Mouse (Mus musculus): Measurements from ENCODE around the gene Slc51b. TPM values are rescaled to one million over a fixed set of nuclear protein-coding genes. Genes with fewer than 3 reads are reported as not detected.

Gene Slc51b
- polyA plus RNA-seq, 1 experiment from 2014 or later: not detected

DNA sequence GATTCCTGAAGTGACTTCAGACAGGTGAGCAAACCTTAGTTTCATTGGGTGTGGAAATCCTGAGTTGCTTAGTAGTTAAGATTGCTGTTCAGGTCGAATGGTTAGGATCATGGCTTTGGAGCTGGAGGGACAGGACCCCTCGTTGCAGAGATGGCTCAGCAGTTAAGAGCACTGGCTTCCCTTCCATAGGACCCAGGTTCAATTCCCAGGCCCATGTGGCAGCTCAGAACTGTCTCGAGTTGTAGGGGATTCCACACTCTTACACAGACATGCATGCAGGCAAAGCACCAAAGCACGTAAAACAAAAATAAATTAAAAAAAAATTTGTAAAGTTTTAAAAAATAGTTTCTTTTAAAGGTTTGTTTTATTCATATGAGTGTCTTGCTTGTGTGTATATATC is 12.5 kb upstream of the Slc51b start:
- H3K9ac ChIP-seq: no peak overlapping the region; the same call in 1 of the 2 replicates
- H3K4me3 ChIP-seq (replicated peaks): no peak overlapping the region
- no peak for ATAC-seq (ENCODE audit: insufficient read depth)
- H3K27me3 ChIP-seq: no peaks in the 10 kb centered on the region
- H3K27ac ChIP-seq (replicated peaks): no peak overlapping the region
- 61% methylated on average over 4 of the region's 4 CpGs for WGBS (ENCODE audit: insufficient replicate concordance)
- H3K36me3 ChIP-seq (replicated peaks): no peaks in the 10 kb centered on the region
- no peaks in the 10 kb centered on the region for H3K9me3 ChIP-seq (replicated peaks)
- no peak overlapping the region for H3K4me2 ChIP-seq
- peaks cover 19% of the 10 kb centered on the region for H3K4me1 ChIP-seq (replicated peaks)

DNA sequence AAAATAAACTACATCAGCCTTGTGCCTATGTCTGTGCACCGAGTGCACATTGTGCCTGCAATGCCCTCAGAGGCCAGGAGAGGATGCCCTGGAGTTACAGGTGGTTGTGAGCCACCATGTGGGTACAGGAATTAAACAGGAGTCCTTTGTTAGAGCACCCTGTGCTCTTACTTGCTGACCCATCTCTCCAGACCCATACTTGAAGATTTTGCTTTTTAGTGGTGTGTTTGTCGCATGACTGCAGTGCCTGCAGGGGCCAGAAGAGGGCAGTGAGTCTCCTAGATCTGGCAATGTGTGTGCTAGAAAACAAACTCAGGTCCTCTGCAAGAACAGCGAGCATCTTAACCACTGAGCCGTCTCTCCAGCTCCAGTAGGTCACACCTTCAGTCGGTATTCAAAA is 11.4 kb upstream of the Slc51b start:
- 38% methylated on average over 5 of the region's 5 CpGs for WGBS (ENCODE audit: insufficient replicate concordance)
- no peaks in the 10 kb centered on the region for H3K9me3 ChIP-seq (replicated peaks)
- ATAC-seq (ENCODE audit: insufficient read depth): no peak

DNA sequence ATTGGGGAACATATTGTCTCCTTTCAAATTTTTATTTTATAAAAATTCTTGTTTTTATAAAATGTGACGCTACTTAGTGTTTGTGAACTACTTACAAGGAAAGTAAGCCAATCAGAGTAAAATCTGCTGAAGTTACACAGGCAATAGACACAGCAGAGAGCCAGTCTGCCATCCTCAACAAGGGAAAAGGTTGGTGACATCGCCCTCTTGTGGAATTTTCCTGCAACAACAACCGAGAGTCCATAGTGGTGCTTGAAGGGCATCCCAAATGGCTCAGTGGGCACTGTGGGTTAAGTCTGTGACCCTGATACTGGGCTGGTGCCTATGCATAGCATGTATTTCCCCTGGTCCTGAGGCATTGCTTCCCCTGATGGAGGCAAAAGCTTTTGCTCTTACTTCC is 9.5 kb upstream of the Slc51b start:
- Histone ChIP-seq H3K27me3 (no peaks in the 10 kb centered on the region), H3K4me3 (replicated peaks) (no peak overlapping the region), H3K9me3 (replicated peaks) (no peaks in the 10 kb centered on the region), H3K4me2 (no peak overlapping the region), H3K36me3 (replicated peaks) (no peaks in the 10 kb centered on the region), H3K9ac (no peak overlapping the region), H3K27ac (replicated peaks) (no peak overlapping the region), H3K4me1 (replicated peaks) (peaks cover 19% of the 10 kb centered on the region)
- ATAC-seq (ENCODE audit: insufficient read depth): no peak
- under 1% methylated on average over 3 of the region's 3 CpGs for WGBS (ENCODE audit: insufficient replicate concordance)

More for the DNA sequence above, 11.4 kb upstream of the Slc51b start:
- Histone ChIP-seq H3K9ac (no peak overlapping the region), H3K4me2 (no peak overlapping the region), H3K4me1 (replicated peaks) (peaks cover 19% of the 10 kb centered on the region), H3K27ac (replicated peaks) (no peak overlapping the region), H3K36me3 (replicated peaks) (no peaks in the 10 kb centered on the region), H3K4me3 (replicated peaks) (no peak overlapping the region), H3K27me3 (no peaks in the 10 kb centered on the region)

DNA sequence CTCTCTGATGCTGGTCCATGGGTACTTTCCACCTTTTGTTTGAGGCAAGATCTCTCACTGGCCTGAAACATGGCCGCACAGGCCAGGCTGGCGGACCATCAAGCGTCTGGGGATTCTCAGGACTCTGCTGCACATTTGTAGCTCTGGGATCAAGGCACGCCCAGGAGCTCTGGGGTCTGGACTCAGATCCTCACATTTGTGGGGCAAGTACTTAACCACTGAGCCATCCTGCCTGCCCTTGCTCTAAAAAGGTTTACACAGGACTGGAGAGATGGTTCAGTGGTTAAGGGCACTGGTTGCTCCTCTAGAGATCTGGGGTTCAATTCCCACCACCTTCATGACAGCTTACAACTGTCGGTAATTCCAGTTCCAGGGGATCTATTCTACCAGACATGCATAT is 8.2 kb upstream of the Slc51b start:
- Histone ChIP-seq H3K9me3 (replicated peaks) (no peaks in the 10 kb centered on the region), H3K36me3 (replicated peaks) (no peaks in the 10 kb centered on the region), H3K4me1 (replicated peaks) (peaks cover 11% of the 10 kb centered on the region; the same call in 1 of the 2 replicates), H3K9ac (no peak overlapping the region), H3K27ac (replicated peaks) (no peak overlapping the region), H3K27me3 (no peaks in the 10 kb centered on the region), H3K4me2 (no peak overlapping the region), H3K4me3 (replicated peaks) (no peak overlapping the region)
- WGBS (ENCODE audit: insufficient replicate concordance): 85% methylated on average over 5 of the region's 5 CpGs
- ATAC-seq (ENCODE audit: insufficient read depth): no peak

DNA sequence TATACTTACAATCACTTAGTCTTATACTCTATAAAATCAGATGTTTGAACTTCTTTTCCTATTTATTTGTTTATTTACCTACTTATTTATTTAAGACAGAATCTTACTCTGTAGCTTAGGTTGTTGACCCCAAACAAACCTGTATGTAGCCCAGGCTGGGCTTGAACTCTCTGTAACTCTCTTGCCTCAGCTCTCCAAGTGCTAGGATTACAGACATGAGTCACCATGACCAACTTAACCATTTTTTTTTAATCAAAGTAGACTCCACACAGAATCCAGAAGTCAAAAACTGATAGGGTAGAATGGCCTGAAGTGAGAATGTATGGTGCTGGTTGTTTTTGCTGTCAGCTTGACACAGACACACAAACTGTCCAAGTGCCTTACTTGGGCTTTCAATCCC is 7.6 kb upstream of the Slc51b start:
- H3K9ac ChIP-seq: no peak overlapping the region
- no peaks in the 10 kb centered on the region for H3K27me3 ChIP-seq
- H3K4me3 ChIP-seq (replicated peaks): no peak overlapping the region
- H3K4me1 ChIP-seq (replicated peaks): peaks cover 8% of the 10 kb centered on the region; the same call in 1 of the 2 replicates
- no peaks in the 10 kb centered on the region for H3K36me3 ChIP-seq (replicated peaks)
- ATAC-seq (ENCODE audit: insufficient read depth): no peak
- H3K27ac ChIP-seq (replicated peaks): no peak overlapping the region
- H3K4me2 ChIP-seq: no peak overlapping the region
- H3K9me3 ChIP-seq (replicated peaks): no peaks in the 10 kb centered on the region

DNA sequence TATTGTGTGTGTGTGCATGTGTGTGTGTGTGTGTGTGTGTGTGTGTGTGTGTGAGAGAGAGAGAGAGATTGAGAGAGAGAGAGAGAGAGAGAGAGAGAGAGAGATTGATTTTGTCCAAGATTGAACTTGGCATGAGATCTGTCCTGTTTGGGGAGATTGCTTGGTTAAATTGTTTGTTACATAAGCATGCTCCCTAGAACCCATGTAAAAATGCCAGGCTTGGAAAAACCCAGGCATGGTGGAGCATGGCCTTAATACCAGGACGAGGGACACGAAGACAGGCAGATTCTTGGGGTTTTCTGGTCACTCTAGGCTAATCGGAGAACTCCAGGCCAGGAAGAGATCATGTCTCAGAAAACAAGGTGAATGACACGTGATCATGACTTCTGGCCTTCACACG is 5.2 kb upstream of the Slc51b start:
- 65% methylated on average over 5 of the region's 5 CpGs for WGBS (ENCODE audit: insufficient replicate concordance)

DNA sequence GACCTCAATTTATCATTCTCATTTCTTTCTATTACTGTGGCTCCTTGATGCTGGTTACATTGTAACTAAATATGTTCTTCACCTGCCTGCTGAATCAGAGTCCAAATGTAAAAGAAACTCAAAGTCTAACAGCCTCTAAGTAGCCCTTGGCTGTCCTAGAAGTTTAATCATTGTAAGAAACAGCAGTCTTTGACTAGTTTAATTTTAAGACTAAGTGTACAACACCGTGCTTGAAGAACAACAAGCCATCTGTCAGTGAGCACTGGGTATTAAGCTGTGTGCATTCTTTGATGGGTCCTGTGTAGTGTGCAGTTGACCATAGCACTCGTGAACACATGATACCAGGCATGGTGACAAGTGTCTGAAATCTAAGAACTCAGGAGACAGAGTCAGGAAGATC is 4.8 kb upstream of the Slc51b start:
- WGBS (ENCODE audit: insufficient replicate concordance): 46% methylated on average over 2 of the region's 2 CpGs
- H3K36me3 ChIP-seq (replicated peaks): no peaks in the 10 kb centered on the region
- no peak for ATAC-seq (ENCODE audit: insufficient read depth)
- no peak overlapping the region for H3K4me3 ChIP-seq (replicated peaks)
- H3K4me1 ChIP-seq (replicated peaks): no peaks in the 10 kb centered on the region
- no peak overlapping the region for H3K9ac ChIP-seq
- no peak overlapping the region for H3K27ac ChIP-seq (replicated peaks)
- no peaks in the 10 kb centered on the region for H3K9me3 ChIP-seq (replicated peaks)
- no peaks in the 10 kb centered on the region for H3K27me3 ChIP-seq
- H3K4me2 ChIP-seq: no peak overlapping the region

More for the DNA sequence above, 5.2 kb upstream of the Slc51b start:
- Histone ChIP-seq H3K9me3 (replicated peaks) (no peaks in the 10 kb centered on the region), H3K27ac (replicated peaks) (no peak overlapping the region), H3K27me3 (no peaks in the 10 kb centered on the region), H3K4me1 (replicated peaks) (no peaks in the 10 kb centered on the region), H3K36me3 (replicated peaks) (no peaks in the 10 kb centered on the region), H3K4me2 (no peak overlapping the region), H3K9ac (no peak overlapping the region), H3K4me3 (replicated peaks) (no peak overlapping the region)
- ATAC-seq (ENCODE audit: insufficient read depth): no peak

DNA sequence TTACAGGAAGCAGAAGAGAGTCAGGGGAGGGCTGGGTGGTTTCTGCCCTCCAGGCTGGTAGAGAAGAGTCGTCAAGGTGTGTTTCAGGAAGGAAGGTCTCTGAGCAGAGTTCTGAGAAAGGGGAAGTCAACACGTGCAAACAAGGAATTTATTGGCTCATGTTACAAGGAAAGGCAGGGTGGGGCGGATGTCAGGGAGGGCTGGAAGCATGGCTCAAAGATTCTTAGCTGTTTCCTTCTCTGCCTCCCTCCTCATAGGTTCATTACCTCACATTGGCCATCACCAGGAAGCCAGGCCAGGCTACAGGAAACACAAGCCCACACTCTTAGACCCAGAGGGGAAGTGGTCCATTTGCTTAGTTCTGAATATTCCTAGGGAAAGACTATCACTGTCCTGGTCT is 1.6 kb upstream of the Slc51b start:
- 9% methylated on average over 3 of the region's 3 CpGs for WGBS (ENCODE audit: insufficient replicate concordance)
- H3K9ac ChIP-seq: no peak overlapping the region
- H3K4me2 ChIP-seq: no peak overlapping the region
- no peak overlapping the region for H3K27ac ChIP-seq (replicated peaks)
- no peak overlapping the region for H3K4me3 ChIP-seq (replicated peaks)
- no peaks in the 10 kb centered on the region for H3K27me3 ChIP-seq
- no peak for ATAC-seq (ENCODE audit: insufficient read depth)
- no peaks in the 10 kb centered on the region for H3K36me3 ChIP-seq (replicated peaks)
- no peaks in the 10 kb centered on the region for H3K4me1 ChIP-seq (replicated peaks)
- no peaks in the 10 kb centered on the region for H3K9me3 ChIP-seq (replicated peaks)

DNA sequence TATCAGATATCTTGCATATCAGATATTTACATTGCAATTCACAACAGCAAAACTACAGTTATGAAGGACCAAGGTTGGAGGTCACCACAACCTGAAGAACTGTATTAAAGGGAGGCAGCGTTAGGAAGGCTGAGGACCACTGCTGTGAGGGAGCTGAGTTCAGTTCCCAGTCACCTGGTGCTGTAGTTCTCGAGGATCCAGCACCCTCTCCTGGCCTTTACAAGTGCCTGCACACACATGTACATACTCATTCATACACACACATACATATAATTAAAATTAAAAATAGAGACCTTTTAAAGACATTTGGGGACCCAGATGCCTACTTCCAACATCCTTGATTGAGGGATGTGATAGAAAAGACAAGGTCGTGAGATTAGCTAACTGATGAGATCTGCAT is 3.1 kb downstream of the Slc51b start:
- Histone ChIP-seq H3K9ac (no peak overlapping the region), H3K4me1 (replicated peaks) (no peaks in the 10 kb centered on the region), H3K9me3 (replicated peaks) (no peaks in the 10 kb centered on the region), H3K4me2 (no peak overlapping the region), H3K36me3 (replicated peaks) (no peaks in the 10 kb centered on the region), H3K4me3 (replicated peaks) (no peak overlapping the region), H3K27ac (replicated peaks) (no peak overlapping the region), H3K27me3 (no peaks in the 10 kb centered on the region)
- ATAC-seq (ENCODE audit: insufficient read depth): no peak
- WGBS (ENCODE audit: insufficient replicate concordance): 54% methylated on average over 3 of the region's 3 CpGs

DNA sequence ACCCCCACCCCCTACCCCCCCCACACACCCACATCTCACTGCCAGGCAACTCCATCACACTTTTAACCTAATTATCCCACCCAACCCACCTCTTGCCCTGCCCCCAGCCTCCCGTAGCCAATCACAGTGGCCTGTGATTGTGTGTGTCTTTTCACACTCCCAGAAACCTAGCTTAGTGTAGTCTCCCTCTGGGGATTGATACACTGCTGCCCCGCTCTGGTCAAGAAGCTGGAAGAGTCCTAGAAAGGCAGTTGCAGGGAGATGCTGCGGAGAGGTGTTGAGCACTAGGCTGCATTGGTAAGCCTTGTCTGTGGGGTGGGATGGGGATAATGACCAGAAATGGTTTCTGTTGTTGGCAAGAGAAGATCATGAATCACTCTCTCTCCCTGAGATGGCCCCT is 5.0 kb downstream of the Slc51b start:
- Histone ChIP-seq H3K4me1 (replicated peaks) (no peaks in the 10 kb centered on the region), H3K27me3 (no peaks in the 10 kb centered on the region), H3K27ac (replicated peaks) (no peak overlapping the region), H3K4me3 (replicated peaks) (no peak overlapping the region), H3K9me3 (replicated peaks) (no peaks in the 10 kb centered on the region), H3K4me2 (no peak overlapping the region), H3K36me3 (replicated peaks) (no peaks in the 10 kb centered on the region), H3K9ac (no peak overlapping the region)
- 69% methylated on average over 3 of the region's 3 CpGs for WGBS (ENCODE audit: insufficient replicate concordance)
- ATAC-seq (ENCODE audit: insufficient read depth): no peak

DNA sequence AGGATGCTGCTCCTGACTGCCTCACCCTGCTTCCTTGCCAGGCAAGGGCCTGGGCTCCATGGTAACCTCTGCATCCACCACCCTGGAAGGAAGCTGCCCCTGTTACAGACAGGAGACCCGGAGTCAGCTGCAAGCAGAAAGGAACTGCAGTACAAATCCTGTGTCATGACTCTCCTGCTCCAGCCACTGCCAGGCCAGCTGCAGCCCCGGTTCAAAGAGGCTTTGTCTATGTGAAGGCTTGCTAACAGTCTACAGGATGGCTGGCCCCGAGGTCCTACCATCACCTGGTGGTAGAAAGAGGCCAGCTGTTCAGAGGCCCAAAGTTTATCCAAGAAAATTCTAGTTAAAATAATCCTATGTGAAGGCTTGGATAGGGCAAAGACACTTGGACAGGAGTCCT is 11.4 kb downstream of the Slc51b start:
- Histone ChIP-seq H3K27me3 (no peaks in the 10 kb centered on the region), H3K9me3 (replicated peaks) (no peaks in the 10 kb centered on the region), H3K4me3 (replicated peaks) (no peak overlapping the region), H3K36me3 (replicated peaks) (no peaks in the 10 kb centered on the region), H3K9ac (no peak overlapping the region), H3K4me1 (replicated peaks) (no peaks in the 10 kb centered on the region), H3K27ac (replicated peaks) (no peak overlapping the region), H3K4me2 (no peak overlapping the region)
- 44% methylated on average over 3 of the region's 3 CpGs for WGBS (ENCODE audit: insufficient replicate concordance)
- ATAC-seq (ENCODE audit: insufficient read depth): no peak

DNA sequence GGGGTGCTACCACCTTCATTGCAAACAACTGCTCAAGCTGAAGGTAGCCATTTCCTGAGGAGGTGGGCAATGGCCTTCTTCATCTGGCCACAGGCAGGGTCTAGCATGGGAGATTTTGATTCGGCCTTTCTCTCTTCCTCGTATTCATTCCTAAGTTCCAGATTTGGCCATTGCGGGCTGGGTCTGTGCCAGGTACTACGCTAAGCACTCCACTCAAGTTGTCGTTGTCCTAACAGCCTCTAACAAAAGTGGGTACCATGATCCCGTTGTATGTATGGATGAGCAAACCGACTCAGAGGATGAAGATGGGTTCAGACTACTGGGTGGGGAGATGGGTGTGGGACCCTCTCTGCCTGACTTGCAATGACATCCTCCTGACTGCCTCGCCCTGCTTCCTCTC is 12.4 kb downstream of the Slc51b start:
- 79% methylated on average over 8 of the region's 8 CpGs for WGBS (ENCODE audit: insufficient replicate concordance)
- H3K36me3 ChIP-seq (replicated peaks): no peaks in the 10 kb centered on the region
- no peak for ATAC-seq (ENCODE audit: insufficient read depth)
- no peak overlapping the region for H3K9ac ChIP-seq
- no peaks in the 10 kb centered on the region for H3K27me3 ChIP-seq
- H3K9me3 ChIP-seq (replicated peaks): no peaks in the 10 kb centered on the region
- no peak overlapping the region for H3K4me2 ChIP-seq
- H3K4me1 ChIP-seq (replicated peaks): no peaks in the 10 kb centered on the region
- H3K4me3 ChIP-seq (replicated peaks): no peak overlapping the region
- H3K27ac ChIP-seq (replicated peaks): no peak overlapping the region

Measured in liver, embryonic 15.5 days (tissue).